Mouse (Mus musculus): ENCODE measurements at regions not wholly inside any gene's neighbourhood (a gene's known extent, or its start where the extent isn't known, plus 50 kb on each side); places are given as distances from the start of the nearest gene placed in this dataset.

DNA sequence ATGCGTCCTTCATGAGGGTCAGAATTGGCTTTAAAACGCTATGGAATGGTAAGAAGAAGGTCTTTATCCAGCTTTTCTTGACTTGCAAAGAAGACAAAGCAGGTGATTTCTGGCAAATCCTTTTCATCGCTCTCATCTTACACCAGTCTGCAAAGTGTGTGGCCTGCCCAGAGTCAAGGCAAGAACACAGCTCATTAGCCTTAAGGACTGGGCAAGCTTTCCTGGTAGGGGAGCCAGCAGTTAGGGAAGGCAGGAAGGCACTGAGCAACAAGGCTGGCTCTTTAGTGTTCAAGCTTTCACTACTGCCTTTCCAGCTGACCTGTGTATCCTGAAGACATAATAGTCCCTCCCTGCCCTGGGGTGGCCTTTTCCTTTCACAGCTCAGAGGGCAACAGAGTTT, 352.4 kb upstream of the N6amt1 start:
- TF ChIP-seq GATA1 (IDR thresholded peaks at IDR 0.05; ENCODE audit: borderline replicate concordance, low read length) (no peak), FLI1 (IDR thresholded peaks at IDR 0.05; ENCODE audit: low read length) (no peak)
- Histone ChIP-seq H3K9me3 (peaks cover 10% of the 10 kb centered on the region; the same call in 1 of the 2 replicates), H3K36me3 (replicated peaks; ENCODE audit: low read length) (no peaks in the 10 kb centered on the region), H3K4me3 (replicated peaks) (no peak overlapping the region), H3K4me1 (no peaks in the 10 kb centered on the region), H3K27me3 (replicated peaks) (no peaks in the 10 kb centered on the region)

DNA sequence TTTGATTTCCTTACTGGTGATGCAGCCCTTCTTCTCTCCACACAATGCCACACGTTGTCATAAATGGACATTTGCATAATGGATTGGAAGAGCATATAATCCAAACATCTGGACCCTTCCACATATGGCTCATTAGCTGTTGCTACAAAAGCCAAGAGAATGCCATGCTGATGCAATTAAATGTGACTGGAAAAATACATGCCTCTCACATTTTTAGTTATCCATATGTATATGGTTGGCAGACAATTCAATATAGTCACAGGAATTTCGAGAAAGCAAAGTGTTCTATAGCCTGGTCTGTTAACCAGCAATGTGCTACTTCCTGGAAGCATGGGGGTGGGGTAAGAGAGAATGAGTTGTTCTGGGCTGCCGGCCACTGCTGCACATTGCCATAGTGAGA, 352.9 kb upstream of the N6amt1 start:
- Histone ChIP-seq H3K36me3 (replicated peaks; ENCODE audit: low read length) (no peaks in the 10 kb centered on the region), H3K4me3 (replicated peaks) (no peak overlapping the region), H3K9me3 (peaks cover 8% of the 10 kb centered on the region; the same call in 1 of the 2 replicates), H3K4me1 (no peaks in the 10 kb centered on the region), H3K27me3 (replicated peaks) (no peaks in the 10 kb centered on the region)
- no peak for TF ChIP-seq FLI1 (IDR thresholded peaks at IDR 0.05; ENCODE audit: low read length)
- no peak for TF ChIP-seq GATA1 (IDR thresholded peaks at IDR 0.05; ENCODE audit: borderline replicate concordance, low read length)

DNA sequence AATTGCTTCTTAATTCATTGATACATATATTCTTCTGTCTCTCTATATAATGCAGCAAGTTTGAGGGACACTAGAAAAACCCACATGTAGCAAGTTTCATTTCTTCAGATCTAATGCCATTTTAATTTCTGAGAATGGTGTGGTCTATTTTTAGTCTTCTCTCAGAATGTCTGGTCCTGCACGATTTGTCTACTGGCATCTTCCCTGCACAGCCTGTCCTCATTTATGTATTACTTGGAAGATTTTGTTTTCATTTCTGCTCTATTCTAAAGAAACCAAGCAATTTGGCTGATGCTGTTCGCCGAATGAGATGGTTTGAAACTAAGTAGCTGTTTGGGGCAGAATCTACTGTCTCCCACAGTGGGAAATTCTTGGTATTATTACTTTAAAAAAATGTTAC, 382.3 kb upstream of the N6amt1 start:
- H3K4me3 ChIP-seq (replicated peaks): no peak overlapping the region
- TF ChIP-seq FLI1 (IDR thresholded peaks at IDR 0.05; ENCODE audit: low read length) (no peak), GATA1 (IDR thresholded peaks at IDR 0.05; ENCODE audit: borderline replicate concordance, low read length) (no peak)
- no peaks in the 10 kb centered on the region for H3K36me3 ChIP-seq (replicated peaks; ENCODE audit: low read length)
- H3K9me3 ChIP-seq: no peaks in the 10 kb centered on the region
- H3K4me1 ChIP-seq: no peaks in the 10 kb centered on the region
- H3K27me3 ChIP-seq (replicated peaks): no peaks in the 10 kb centered on the region

DNA sequence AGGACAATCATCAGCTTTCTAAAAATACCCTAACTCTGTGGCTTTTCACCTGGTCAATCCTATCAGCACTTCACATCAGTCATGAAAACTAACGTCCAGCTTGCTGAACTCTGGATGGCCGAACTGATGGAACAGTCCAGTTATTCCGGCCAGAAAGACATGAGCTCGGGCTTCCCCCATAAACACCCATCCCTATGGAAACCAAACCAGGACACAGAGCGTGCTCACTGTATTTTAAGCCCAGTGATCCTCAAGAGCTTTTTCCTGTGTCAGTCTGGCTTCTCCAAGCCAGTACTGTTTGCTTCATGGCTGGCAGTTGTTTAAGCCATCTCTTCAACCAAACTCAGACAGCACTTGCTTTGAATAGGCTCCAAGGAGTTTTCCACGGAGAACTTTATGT, 404.3 kb upstream of the N6amt1 start:
- Histone ChIP-seq H3K36me3 (replicated peaks; ENCODE audit: low read length) (no peaks in the 10 kb centered on the region), H3K4me3 (replicated peaks) (no peak overlapping the region), H3K4me1 (no peaks in the 10 kb centered on the region), H3K9me3 (peaks cover 18% of the 10 kb centered on the region), H3K27me3 (replicated peaks) (no peaks in the 10 kb centered on the region)
- TF ChIP-seq FLI1 (IDR thresholded peaks at IDR 0.05; ENCODE audit: low read length): no peak

DNA sequence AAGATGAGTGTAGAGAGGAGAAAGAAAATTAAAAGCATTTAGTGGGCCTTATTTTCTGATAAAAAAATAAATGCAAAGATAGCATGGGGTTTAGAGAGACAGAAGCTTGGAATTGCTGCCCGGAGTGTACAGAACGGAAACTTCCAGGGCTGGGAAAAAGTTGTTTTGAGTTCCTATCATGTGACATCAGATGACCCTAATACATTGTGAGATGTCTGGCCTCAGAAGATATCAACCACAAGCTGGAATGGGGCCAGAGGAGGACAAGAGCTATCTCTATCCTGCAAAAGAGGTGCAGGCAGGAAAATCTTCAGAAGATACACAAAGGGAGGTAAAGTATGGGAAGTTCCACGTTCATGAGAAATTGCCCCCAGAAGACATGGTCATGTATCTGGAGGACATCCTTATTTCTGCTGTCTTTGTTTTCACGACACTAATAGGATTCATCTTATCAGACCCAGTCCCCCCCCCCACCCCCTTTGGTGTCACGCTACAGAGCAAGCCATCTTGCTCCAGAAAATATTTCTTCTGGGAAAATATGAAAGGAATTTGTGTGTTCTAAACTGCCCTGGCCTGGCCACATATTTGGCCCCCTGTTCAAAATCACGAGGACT, 408.3 kb upstream of the N6amt1 start:
- H3K4me1 ChIP-seq: no peaks in the 10 kb centered on the region
- H3K36me3 ChIP-seq (replicated peaks; ENCODE audit: low read length): no peaks in the 10 kb centered on the region
- no peak for TF ChIP-seq FLI1 (IDR thresholded peaks at IDR 0.05; ENCODE audit: low read length)
- no peak for TF ChIP-seq GATA1 (IDR thresholded peaks at IDR 0.05; ENCODE audit: borderline replicate concordance, low read length)

DNA sequence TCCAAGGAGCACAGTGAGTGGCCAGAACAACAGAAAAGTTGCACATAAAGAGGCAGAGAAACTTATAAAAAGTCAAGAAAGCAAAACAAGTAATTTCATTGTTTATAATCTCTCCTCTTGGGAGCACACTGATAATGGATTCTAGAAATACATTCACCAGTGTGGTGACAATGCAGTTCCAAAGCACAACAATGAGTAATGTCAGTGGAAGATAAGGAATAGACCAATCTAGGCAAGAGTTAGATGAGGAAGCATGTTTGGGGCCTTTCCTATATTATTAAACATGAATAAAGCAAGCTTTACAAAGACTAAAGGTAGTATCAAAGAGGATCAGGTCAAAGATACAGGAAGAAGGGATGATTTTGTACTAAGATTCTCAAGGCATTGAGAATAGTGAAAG, 408.9 kb upstream of the N6amt1 start:
- Histone ChIP-seq H3K9me3 (peaks cover 14% of the 10 kb centered on the region), H3K36me3 (replicated peaks; ENCODE audit: low read length) (no peaks in the 10 kb centered on the region), H3K27me3 (replicated peaks) (no peaks in the 10 kb centered on the region), H3K4me1 (no peaks in the 10 kb centered on the region), H3K4me3 (replicated peaks) (no peak overlapping the region)
- TF ChIP-seq FLI1 (IDR thresholded peaks at IDR 0.05; ENCODE audit: low read length) (no peak), GATA1 (IDR thresholded peaks at IDR 0.05; ENCODE audit: borderline replicate concordance, low read length) (no peak)

More for the DNA sequence above, 408.3 kb upstream of the N6amt1 start:
- Histone ChIP-seq H3K4me3 (replicated peaks) (no peak overlapping the region), H3K9me3 (peaks cover 18% of the 10 kb centered on the region), H3K27me3 (replicated peaks) (no peaks in the 10 kb centered on the region)

DNA sequence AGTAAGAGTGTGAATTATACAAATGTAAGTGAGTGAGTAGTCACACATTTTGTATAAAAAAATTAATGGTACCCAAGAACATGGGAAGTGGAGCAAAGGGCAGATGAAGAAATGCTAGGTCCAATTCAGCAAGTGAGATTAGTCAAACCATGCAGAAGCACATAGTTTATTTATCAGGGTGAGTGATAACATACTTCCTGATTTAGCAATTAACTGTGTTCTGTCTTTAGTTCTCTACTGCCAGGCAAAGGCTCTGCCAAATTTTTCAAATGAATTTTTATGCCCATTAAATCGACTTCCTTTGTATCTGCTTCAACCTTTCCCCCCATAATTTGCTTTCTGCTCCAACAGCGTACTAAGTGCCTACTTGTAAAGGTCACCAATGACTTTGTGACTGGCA, 419.0 kb upstream of the N6amt1 start:
- Histone ChIP-seq H3K36me3 (replicated peaks; ENCODE audit: low read length) (no peaks in the 10 kb centered on the region), H3K4me3 (replicated peaks) (no peak overlapping the region), H3K27me3 (replicated peaks) (no peaks in the 10 kb centered on the region), H3K9me3 (peaks cover 4% of the 10 kb centered on the region; the same call in 1 of the 2 replicates), H3K4me1 (no peaks in the 10 kb centered on the region)
- TF ChIP-seq GATA1 (IDR thresholded peaks at IDR 0.05; ENCODE audit: borderline replicate concordance, low read length): no peak
- TF ChIP-seq FLI1 (IDR thresholded peaks at IDR 0.05; ENCODE audit: low read length): no peak

DNA sequence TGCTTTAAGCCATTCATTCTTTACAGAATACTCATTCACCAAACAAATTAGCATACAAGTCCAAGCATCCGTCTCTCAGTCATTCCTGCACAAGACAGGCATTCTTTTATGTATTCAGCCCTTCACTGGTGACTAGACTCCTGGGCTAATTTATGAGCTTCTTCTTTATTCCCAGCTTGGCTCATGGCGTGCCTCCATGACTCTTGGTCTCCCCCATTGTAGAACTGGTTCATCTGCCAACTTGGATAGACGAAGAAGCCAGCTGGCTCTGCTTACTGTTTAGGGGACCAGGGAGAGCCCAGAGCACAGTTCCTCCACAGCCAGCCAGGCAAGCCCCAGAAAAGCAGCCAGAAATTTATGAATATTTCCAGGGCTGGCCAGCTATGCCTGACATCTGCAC, 421.2 kb upstream of the N6amt1 start:
- TF ChIP-seq GATA1 (IDR thresholded peaks at IDR 0.05; ENCODE audit: borderline replicate concordance, low read length): no peak
- no peak for TF ChIP-seq FLI1 (IDR thresholded peaks at IDR 0.05; ENCODE audit: low read length)
- Histone ChIP-seq H3K9me3 (peaks cover 4% of the 10 kb centered on the region; the same call in 1 of the 2 replicates), H3K27me3 (replicated peaks) (no peaks in the 10 kb centered on the region), H3K36me3 (replicated peaks; ENCODE audit: low read length) (no peaks in the 10 kb centered on the region), H3K4me1 (no peaks in the 10 kb centered on the region), H3K4me3 (replicated peaks) (no peak overlapping the region)

DNA sequence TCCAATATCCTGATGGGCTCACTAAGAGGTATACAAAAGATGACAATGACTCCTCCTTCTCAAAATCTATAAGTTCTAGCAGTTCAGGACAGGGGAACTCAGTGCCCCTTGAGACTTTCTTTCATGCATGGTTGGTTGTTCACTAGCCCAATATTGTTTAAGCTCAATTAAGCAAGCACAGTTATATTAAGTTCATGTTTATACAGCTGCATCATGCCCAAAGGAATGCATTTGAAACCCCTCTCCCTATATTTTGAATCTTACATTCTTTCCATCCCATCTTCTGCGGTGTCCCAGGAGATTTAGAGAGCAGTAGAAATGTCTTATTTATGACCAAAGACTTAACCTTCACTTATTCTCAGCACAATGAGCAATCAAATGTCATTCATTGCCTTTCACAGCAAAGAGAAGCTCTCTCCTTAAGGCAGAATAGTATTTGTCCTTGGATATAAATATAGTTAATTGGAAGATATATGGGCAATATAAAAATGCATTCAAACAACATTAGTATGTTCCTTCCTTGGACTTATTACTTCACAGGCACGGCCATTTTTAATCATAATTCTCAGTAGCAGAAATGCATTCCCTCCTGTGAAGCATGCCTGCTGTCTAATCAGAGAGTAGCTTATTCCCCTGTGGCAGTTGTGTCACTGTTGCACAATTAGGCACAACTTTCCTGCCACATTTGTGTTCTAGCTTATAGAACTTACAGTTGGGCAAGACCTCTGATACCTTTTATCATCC, 455.8 kb upstream of the N6amt1 start:
- no peaks in the 10 kb centered on the region for H3K27me3 ChIP-seq (replicated peaks)
- peaks cover 7% of the 10 kb centered on the region; the same call in 1 of the 2 replicates for H3K9me3 ChIP-seq
- no peaks in the 10 kb centered on the region for H3K36me3 ChIP-seq (replicated peaks; ENCODE audit: low read length)
- H3K4me1 ChIP-seq: no peaks in the 10 kb centered on the region
- TF ChIP-seq GATA1 (IDR thresholded peaks at IDR 0.05; ENCODE audit: borderline replicate concordance, low read length) (no peak), FLI1 (IDR thresholded peaks at IDR 0.05; ENCODE audit: low read length) (no peak)
- no peak overlapping the region for H3K4me3 ChIP-seq (replicated peaks)

DNA sequence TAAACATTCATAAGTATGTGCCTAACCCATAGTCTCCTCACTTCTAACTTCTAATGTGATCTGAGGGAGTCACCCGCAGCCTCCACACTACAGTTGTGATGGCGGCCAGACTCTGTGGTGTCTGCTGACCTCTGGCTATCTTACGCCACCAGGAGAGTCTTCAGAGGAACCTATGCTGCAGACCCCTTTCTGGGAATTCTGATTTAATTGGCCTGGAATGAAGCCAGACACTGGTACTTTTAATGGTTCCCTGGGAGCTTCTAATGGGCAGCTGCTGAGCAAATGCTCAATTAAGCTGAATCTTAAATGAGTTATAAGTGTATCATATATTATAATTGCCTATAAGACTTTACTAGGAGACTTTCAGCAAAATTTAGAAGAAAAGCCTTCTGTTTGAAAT, 459.0 kb upstream of the N6amt1 start:
- Histone ChIP-seq H3K27me3 (replicated peaks) (no peaks in the 10 kb centered on the region), H3K4me1 (no peaks in the 10 kb centered on the region), H3K36me3 (replicated peaks; ENCODE audit: low read length) (no peaks in the 10 kb centered on the region), H3K4me3 (replicated peaks) (no peak overlapping the region), H3K9me3 (peaks cover 7% of the 10 kb centered on the region; the same call in 1 of the 2 replicates)
- TF ChIP-seq GATA1 (IDR thresholded peaks at IDR 0.05; ENCODE audit: borderline replicate concordance, low read length): no peak
- TF ChIP-seq FLI1 (IDR thresholded peaks at IDR 0.05; ENCODE audit: low read length): no peak
